Mouse (Mus musculus) midbrain, embryonic 16.5 days (tissue): ENCODE data around the gene Msx3. TPM values are rescaled to one million over a fixed set of nuclear protein-coding genes. Genes with fewer than 3 reads are reported as not detected.

ENCODE experiments used
- ATAC-seq: fragments of 200-750 bp; cut with Nextera tagmentation; 2 replicates; pipeline ENCODE4 v1.8.0; 2017; ENCODE audit warnings: moderate TSS enrichment
- H3K27ac ChIP-seq: fragments of 300-500 bp; sonication (generic); 2 replicates; pipeline ENCODE4 v1.5.1; 2014; ENCODE audit warnings: mild to moderate bottlenecking, low read length, mixed read lengths
- H3K27me3 ChIP-seq: fragments of 300-500 bp; sonication (generic); 2 replicates; pipeline ENCODE4 v1.6.1; 2014; ENCODE audit warnings: low read depth, low read length, mixed read lengths; ENCODE audit not compliant: control insufficient read depth, insufficient read depth
- H3K36me3 ChIP-seq: fragments of 300-500 bp; sonication (generic); 2 replicates; pipeline ENCODE4 v1.6.1; 2014; ENCODE audit warnings: mild to moderate bottlenecking, low read length, moderate library complexity, mixed read lengths; ENCODE audit not compliant: control insufficient read depth, insufficient read depth
- H3K4me1 ChIP-seq: fragments of 300-500 bp; sonication (generic); 2 replicates; pipeline ENCODE4 v1.6.1; 2014; ENCODE audit warnings: mild to moderate bottlenecking, low read length, mixed read lengths; ENCODE audit not compliant: control insufficient read depth, insufficient read depth
- H3K4me2 ChIP-seq: fragments of 300-500 bp; sonication (generic); 2 replicates; pipeline ENCODE4 v1.6.1; 2014; ENCODE audit warnings: mild to moderate bottlenecking, low read length, mixed read lengths
- H3K4me3 ChIP-seq: fragments of 300-500 bp; sonication (generic); 2 replicates; pipeline ENCODE4 v1.5.1; 2014; ENCODE audit warnings: low read depth, mild to moderate bottlenecking, low read length, moderate library complexity, mixed read lengths
- H3K9ac ChIP-seq: fragments of 300-500 bp; sonication (generic); 2 replicates; pipeline ENCODE4 v1.6.1; 2014; ENCODE audit warnings: low read depth, low read length, mixed read lengths
- H3K9me3 ChIP-seq: fragments of 300-500 bp; sonication (generic); replicated peaks from 2 replicates; pipeline ENCODE4 v1.6.1; 2014; ENCODE audit warnings: mild to moderate bottlenecking, low read length, mixed read lengths; ENCODE audit not compliant: control insufficient read depth, poor library complexity, severe bottlenecking
- WGBS: fragments of 180-500 bp; shearing (Covaris S2); extraction: QIAGEN DNeasy Blood & Tissue Kit; methylation state at CpG from one replicate; pipeline ENCODE4 v1.1.7; 2014; 5-methylcytosine and 5-hydroxymethylcytosine counted together
- polyA plus RNA-seq: library from polyadenylated mRNA; unstranded; fragments of >200 nt; fragmentation: Nextera tagmentation; extraction: Ambion mirVana; gene quantifications from 2 replicates; pipeline ENCODE4 v1.2.1, GENCODE M21; 2015

The Msx3 gene
- polyA plus RNA-seq, 1 experiment from 2014 or later = 0.45 TPM

GRCm38 (mm10) chr7:140060936-140061831, 12.3 kb upstream of the Msx3 start:
- Histone ChIP-seq H3K27me3 (peaks cover 26% of the 10 kb centered on the region), H3K4me1 (peaks cover 32% of the 10 kb centered on the region)
- under 1% methylated on average over 47 of the region's 47 CpGs for WGBS

DNA sequence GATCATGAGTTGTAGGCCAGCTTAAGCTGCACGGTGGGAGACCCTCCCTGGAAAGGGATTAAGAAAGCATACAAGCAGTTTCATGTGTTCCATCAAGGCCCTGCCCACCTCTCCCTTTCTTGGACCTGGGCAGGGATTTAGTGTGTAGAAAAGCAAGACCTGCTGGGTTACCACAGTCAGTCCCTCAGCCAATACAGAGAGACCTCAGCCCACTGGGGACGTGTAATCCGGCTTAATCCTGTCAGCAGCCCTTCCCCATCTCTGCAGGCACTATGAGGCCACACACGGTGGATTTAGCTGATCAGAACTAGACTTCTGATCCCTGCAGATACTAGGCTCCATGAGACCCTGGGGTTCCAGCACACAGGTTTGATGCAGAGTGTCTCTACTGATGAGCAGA, 10.7 kb upstream of the Msx3 start:
- Histone ChIP-seq H3K27ac (no peak overlapping the region), H3K36me3 (no peaks in the 10 kb centered on the region), H3K4me1 (peaks cover 32% of the 10 kb centered on the region), H3K9ac (no peak overlapping the region), H3K4me2 (no peak overlapping the region), H3K4me3 (no peak overlapping the region), H3K9me3 (no peaks in the 10 kb centered on the region), H3K27me3 (peaks cover 26% of the 10 kb centered on the region)
- no peak for ATAC-seq
- WGBS = 14% methylated on average over 4 of the region's 4 CpGs

More at GRCm38 (mm10) chr7:140060936-140061831, 12.3 kb upstream of the Msx3 start:
- peak overlapping the region; percentile 67 for H3K9ac ChIP-seq
- H3K4me2 ChIP-seq = peak overlapping the region; percentile 85
- H3K4me3 ChIP-seq = peak overlapping the region; percentile 38
- peak overlapping the region; percentile 12; the same call in 1 of the 2 replicates for H3K27ac ChIP-seq
- no peaks in the 10 kb centered on the region for H3K9me3 ChIP-seq
- no peaks in the 10 kb centered on the region for H3K36me3 ChIP-seq
- peak; percentile 37 for ATAC-seq

DNA sequence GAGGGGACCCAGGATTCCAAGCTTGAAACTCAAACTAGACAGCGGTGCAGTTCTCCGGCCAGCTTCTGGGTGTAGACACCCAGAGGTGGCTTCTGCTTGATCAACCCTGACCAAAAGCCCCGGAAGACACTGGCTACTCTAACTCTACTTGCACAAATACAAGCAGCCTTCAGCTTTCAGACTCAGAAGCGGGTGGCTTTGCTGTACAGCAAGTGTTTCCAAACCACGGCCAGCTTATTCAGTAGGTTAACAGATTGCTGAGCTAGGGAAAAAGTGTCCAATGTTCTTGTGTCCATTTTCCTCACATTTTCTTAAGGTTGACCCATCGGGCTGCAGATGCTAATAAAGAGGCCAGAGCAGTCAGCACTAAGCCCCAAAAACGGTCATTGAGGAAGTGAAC, 9.6 kb upstream of the Msx3 start:
- Histone ChIP-seq H3K4me2 (peak overlapping the region; percentile 88), H3K27ac (peak overlapping the region; percentile 81), H3K9ac (peak overlapping the region; percentile 79), H3K4me1 (peaks cover 32% of the 10 kb centered on the region), H3K36me3 (no peaks in the 10 kb centered on the region), H3K4me3 (peak overlapping the region; percentile 53), H3K27me3 (peaks cover 23% of the 10 kb centered on the region), H3K9me3 (no peaks in the 10 kb centered on the region)
- no peak for ATAC-seq
- WGBS = 10% methylated on average over 7 of the region's 7 CpGs

GRCm38 (mm10) chr7:140057413-140058407, 8.8 kb upstream of the Msx3 start:
- H3K27ac ChIP-seq = peak overlapping the region; percentile 81
- H3K27me3 ChIP-seq = peaks cover 26% of the 10 kb centered on the region
- H3K4me1 ChIP-seq = peaks cover 32% of the 10 kb centered on the region
- peak; percentile 70 for ATAC-seq
- peak overlapping the region; percentile 53 for H3K4me3 ChIP-seq
- peak overlapping the region; percentile 88 for H3K4me2 ChIP-seq
- H3K36me3 ChIP-seq = no peaks in the 10 kb centered on the region
- peak overlapping the region; percentile 79 for H3K9ac ChIP-seq
- WGBS = 2% methylated on average over 53 of the region's 53 CpGs
- no peaks in the 10 kb centered on the region for H3K9me3 ChIP-seq

GRCm38 (mm10) chr7:140054124-140054523, 5.2 kb upstream of the Msx3 start:
- H3K9me3 ChIP-seq = no peaks in the 10 kb centered on the region
- peaks cover 16% of the 10 kb centered on the region; the same call in 1 of the 2 replicates for H3K4me1 ChIP-seq
- no peak overlapping the region for H3K4me2 ChIP-seq
- no peak overlapping the region for H3K9ac ChIP-seq
- H3K27ac ChIP-seq = no peak overlapping the region
- no peak overlapping the region for H3K4me3 ChIP-seq
- peaks cover 58% of the 10 kb centered on the region for H3K27me3 ChIP-seq
- ATAC-seq = no peak
- no peaks in the 10 kb centered on the region for H3K36me3 ChIP-seq
- 85% methylated on average over 4 of the region's 4 CpGs for WGBS

- Histone ChIP-seq H3K4me1 (peaks cover 19% of the 10 kb centered on the region), H3K27ac (no peak overlapping the region), H3K9ac (peak overlapping the region; percentile 50; the same call in 1 of the 2 replicates), H3K36me3 (no peaks in the 10 kb centered on the region), H3K4me2 (peak overlapping the region; percentile 65), H3K27me3 (peaks cover 90% of the 10 kb centered on the region), H3K4me3 (peak overlapping the region; percentile 34), H3K9me3 (no peaks in the 10 kb centered on the region)
- ATAC-seq = peak; percentile 71
- 1% methylated on average over 34 of the region's 34 CpGs for WGBS
These were observed 313 bp upstream of the Msx3 start for GRCm38 (mm10) chr7:140049115-140049689.

- Histone ChIP-seq H3K27ac (no peak overlapping the region), H3K9me3 (no peaks in the 10 kb centered on the region), H3K27me3 (peaks cover 88% of the 10 kb centered on the region), H3K4me2 (peak overlapping the region; percentile 56), H3K4me3 (peak overlapping the region; percentile 34), H3K9ac (no peak overlapping the region), H3K36me3 (no peaks in the 10 kb centered on the region), H3K4me1 (peaks cover 19% of the 10 kb centered on the region)
- ATAC-seq = no peak
- under 1% methylated on average over 33 of the region's 33 CpGs for WGBS
These were observed 1.0 kb downstream of the Msx3 start for GRCm38 (mm10) chr7:140047811-140048311.

DNA sequence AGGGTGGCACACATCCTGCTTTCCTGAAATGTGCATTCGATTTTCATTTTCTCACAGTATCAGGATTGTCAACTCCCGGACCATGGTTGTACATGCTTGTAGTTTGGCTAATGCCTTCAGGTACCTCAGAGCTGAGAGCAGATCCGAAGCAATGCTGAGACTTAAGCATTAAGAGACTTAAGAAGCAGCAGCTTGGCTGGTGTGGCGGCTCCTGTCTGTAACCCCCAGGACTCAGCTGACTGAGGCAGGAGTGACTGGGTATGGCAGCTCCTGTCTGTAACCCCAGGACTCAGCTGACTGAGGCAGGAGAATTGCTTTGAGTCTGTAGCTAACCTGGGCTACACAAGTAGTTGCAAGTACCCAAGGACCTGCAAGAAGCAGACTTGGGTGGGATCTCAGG, 3.3 kb downstream of the Msx3 start:
- H3K4me2 ChIP-seq = no peak overlapping the region
- peaks cover 67% of the 10 kb centered on the region for H3K27me3 ChIP-seq
- H3K36me3 ChIP-seq = peaks cover 6% of the 10 kb centered on the region

More for the DNA sequence above, 3.3 kb downstream of the Msx3 start:
- Histone ChIP-seq H3K4me3 (no peak overlapping the region), H3K4me1 (peaks cover 19% of the 10 kb centered on the region), H3K9ac (no peak overlapping the region), H3K27ac (no peak overlapping the region), H3K9me3 (no peaks in the 10 kb centered on the region)
- ATAC-seq = no peak
- WGBS = 78% methylated on average over 4 of the region's 4 CpGs
